Mouse (Mus musculus) lung, postnatal 10 days (tissue): ENCODE data around the gene Ssr2.
"Not testable (repeated sequence)": the region's sequence is repeated elsewhere in the genome, so short reads cannot be mapped to it uniquely, and the experiment has no call there.

Experiments used
- DNase-seq: peaks from one replicate; pipeline ENCODE4 v3.0.0; 2021

The Ssr2 gene

GRCm38 (mm10) chr3:88604863-88605262 lies 29.2 kb downstream of the Ssr2 start:
- DNase-seq = no peak

GRCm38 (mm10) chr3:88605666-88606065 lies 30.0 kb downstream of the Ssr2 start, which contains the start of gene Arhgef2:
Arhgef2 (plus strand) TSS chr3:88605966.
- not testable (repeated sequence) for DNase-seq

GRCm38 (mm10) chr3:88607065-88607757 lies 31.5 kb downstream of the Ssr2 start:
- peak; percentile 94 for DNase-seq

GRCm38 (mm10) chr3:88607758-88608138 lies 32.1 kb downstream of the Ssr2 start:
- DNase-seq = no peak

- DNase-seq = no peak
Observed at GRCm38 (mm10) chr3:88609066-88609465, 33.4 kb downstream of the Ssr2 start.

GRCm38 (mm10) chr3:88614418-88614817 lies 38.7 kb downstream of the Ssr2 start:
- DNase-seq = no peak

- DNase-seq = peak; percentile 58
Observed at GRCm38 (mm10) chr3:88615117-88615516, 39.4 kb downstream of the Ssr2 start.

- DNase-seq = peak; percentile 90
Observed at GRCm38 (mm10) chr3:88615902-88616391, 40.3 kb downstream of the Ssr2 start.

GRCm38 (mm10) chr3:88616951-88617500 lies 41.4 kb downstream of the Ssr2 start:
- no peak for DNase-seq

- DNase-seq = no peak
Observed at GRCm38 (mm10) chr3:88618074-88618871, 42.6 kb downstream of the Ssr2 start.

- DNase-seq = peak; percentile 20
Observed at GRCm38 (mm10) chr3:88619113-88620097, 43.7 kb downstream of the Ssr2 start.

GRCm38 (mm10) chr3:88620146-88620991 lies 44.7 kb downstream of the Ssr2 start:
- DNase-seq = no peak

GRCm38 (mm10) chr3:88620992-88621536 lies 45.4 kb downstream of the Ssr2 start:
- DNase-seq = peak; percentile 93

GRCm38 (mm10) chr3:88621537-88622112 lies 45.9 kb downstream of the Ssr2 start:
- peak; percentile 87 for DNase-seq

- DNase-seq = peak; percentile 84
Observed at GRCm38 (mm10) chr3:88622113-88622940, 46.7 kb downstream of the Ssr2 start.

- peak; percentile 71 for DNase-seq
Observed at GRCm38 (mm10) chr3:88622941-88623345, 47.3 kb downstream of the Ssr2 start.

- DNase-seq = peak; percentile 57
Observed at GRCm38 (mm10) chr3:88623346-88624135, 47.9 kb downstream of the Ssr2 start.

GRCm38 (mm10) chr3:88624324-88624723 lies 48.6 kb downstream of the Ssr2 start:
- DNase-seq = no peak

- no peak for DNase-seq
Observed at GRCm38 (mm10) chr3:88624951-88625350, 49.3 kb downstream of the Ssr2 start.
